23 mouse cellular contexts compared by ENCODE assay signal in genomic region chr9:111153026-111153425, GRCm38 (mm10). TPM values are rescaled to one million over a fixed set of nuclear protein-coding genes. Genes with fewer than 3 reads are reported as not detected.
DNase-seq lines count a peak whose midpoint lies in the region; ATAC-seq lines count a peak whose summit lies in the region.
"Had no signal": no experiment of that assay in that cellular context is flagged by ENCODE, and none has a peak within 500 bp of the region (broad histone marks: within the 10 kb centered on the region; RNA-seq: fewer than 3 reads in every experiment).

No protein-coding gene starts in this region.

- peak; percentile 62 for ATAC-seq in CD4-positive, CD25-positive, alpha-beta regulatory T cell, adult 4 months
- peak; percentile 48 for ATAC-seq in activated CD4-positive, CD25-positive, alpha-beta regulatory T cell, adult 4 months
- ATAC-seq: forebrain, embryonic 13.5 days; forebrain, embryonic 16.5 days; hindbrain, postnatal 0 days; intestine, embryonic 15.5 days had no signal

- peak; percentile 23 for DNase-seq in CD4-positive helper T cell, adult 2 months (ENCODE audit: low read depth, low spot score)
- DNase-seq in cerebellum, adult 11-12 months, result no peak
- DNase-seq in ovary, postnatal 36 days (ENCODE audit: low spot score), result no peak
- DNase-seq in urinary bladder, postnatal 4 days (ENCODE audit: low spot score in 2 of 2), result no peak
- DNase-seq: adrenal gland, adult 2 months; adrenal gland, postnatal 14 days; B cell, adult 2 months; cerebellum, adult 18-20 months; cerebellum, adult 9-10 months; cerebellum, postnatal 14 days; gastrocnemius, adult 2 months; gastrocnemius, postnatal 14 days; heart, adult 18-20 months; heart, postnatal 10 days; heart, postnatal 4 days; kidney, adult 11 months; kidney, adult 8-10 months had no signal

RNA-seq across cellular contexts. Expression of gene Lrrfip2, which starts 35.6 kb away (rescaled TPM):
- polyA plus RNA-seq in CD4-positive, CD25-positive, alpha-beta regulatory T cell, adult 4 months (2017; shearing (Covaris generic)), result 1 to 10 TPM; 8.2 to 9.6 TPM
- polyA plus RNA-seq in activated CD4-positive, CD25-positive, alpha-beta regulatory T cell, adult 4 months (2017; shearing (Covaris generic)), result 10 to 100 TPM in 1 of 2 experiments, 1 to 10 TPM in 1; 8.3 to 12.2 TPM
